Mouse (Mus musculus): Measurements from ENCODE around the gene Dpf3. TPM values are rescaled to one million over a fixed set of nuclear protein-coding genes. Genes with fewer than 3 reads are reported as not detected.

The Dpf3 gene
- polyA plus RNA-seq, 1 experiment, result 0.52 TPM

- no peaks in the 10 kb centered on the region for H3K36me3 ChIP-seq (ENCODE audit: control insufficient read depth, insufficient read depth)
- H3ac ChIP-seq (ENCODE audit: control insufficient read depth, insufficient read length), result no peak overlapping the region
- no peaks in the 10 kb centered on the region for H3K79me2 ChIP-seq (ENCODE audit: control insufficient read depth, insufficient read depth)
- no peak overlapping the region for H3K4me3 ChIP-seq
- no peak overlapping the region for H3K4me2 ChIP-seq (ENCODE audit: low read depth)
- no peak for TF ChIP-seq MYOD1 (IDR thresholded peaks at IDR 0.05; ENCODE audit: control insufficient read depth in 1 of 3, insufficient read length in 2 of 3, low read depth in 2 of 3)
- TF ChIP-seq TCF12 (IDR thresholded peaks at IDR 0.05; ENCODE audit: insufficient read depth, poor library complexity, severe bottlenecking), result no peak
- no peak for TF ChIP-seq POLR2A (IDR thresholded peaks at IDR 0.05; ENCODE audit: insufficient read length, low read depth)
- no peak for TF ChIP-seq E2F4 (IDR thresholded peaks at IDR 0.05; ENCODE audit: insufficient read depth)
- TF ChIP-seq SRF (IDR thresholded peaks at IDR 0.05; ENCODE audit: control insufficient read depth, insufficient read length, low read depth), result no peak
- no peak for TF ChIP-seq POLR2AphosphoS2 (IDR thresholded peaks at IDR 0.05; ENCODE audit: insufficient read length, low read depth)
- H3K27me3 ChIP-seq (ENCODE audit: control insufficient read depth, insufficient read depth, insufficient read length), result peaks cover 3% of the 10 kb centered on the region
Measured at GRCm38 (mm10) chr12:83310567-83310966, 176.9 kb downstream of the Dpf3 start.

- Histone ChIP-seq H3K4me2 (ENCODE audit: low read depth) (no peak overlapping the region), H3K79me2 (ENCODE audit: control insufficient read depth, insufficient read depth) (no peaks in the 10 kb centered on the region), H3K4me3 (no peak overlapping the region), H3K36me3 (ENCODE audit: control insufficient read depth, insufficient read depth) (no peaks in the 10 kb centered on the region), H3ac (ENCODE audit: control insufficient read depth, insufficient read length) (no peak overlapping the region), H3K27me3 (ENCODE audit: control insufficient read depth, insufficient read depth, insufficient read length) (peaks cover 3% of the 10 kb centered on the region)
- TF ChIP-seq MAX (IDR thresholded peaks at IDR 0.05; ENCODE audit: low read depth), result no peak
- TF ChIP-seq TCF12 (IDR thresholded peaks at IDR 0.05; ENCODE audit: insufficient read depth, poor library complexity, severe bottlenecking), result no peak
- no peak for TF ChIP-seq REST (IDR thresholded peaks at IDR 0.05; ENCODE audit: insufficient read depth, insufficient read length)
- TF ChIP-seq MYOG (IDR thresholded peaks at IDR 0.05; ENCODE audit: control insufficient read depth in 1 of 3, insufficient read depth in 1 of 3, insufficient read length in 2 of 3, low read depth in 2 of 3), result no peak
- TF ChIP-seq MYOD1 (IDR thresholded peaks at IDR 0.05; ENCODE audit: control insufficient read depth in 1 of 3, insufficient read length in 2 of 3, low read depth in 2 of 3), result no peak
- TF ChIP-seq E2F4 (IDR thresholded peaks at IDR 0.05; ENCODE audit: insufficient read depth), result no peak
- no peak for TF ChIP-seq TCF3 (IDR thresholded peaks at IDR 0.05; ENCODE audit: insufficient read length, low read depth)
- no peak for TF ChIP-seq POLR2A (IDR thresholded peaks at IDR 0.05; ENCODE audit: insufficient read length, low read depth)
- TF ChIP-seq SRF (IDR thresholded peaks at IDR 0.05; ENCODE audit: control insufficient read depth, insufficient read length, low read depth), result no peak
- no peak for TF ChIP-seq POLR2AphosphoS2 (IDR thresholded peaks at IDR 0.05; ENCODE audit: insufficient read length, low read depth)
- TF ChIP-seq CEBPB (IDR thresholded peaks at IDR 0.05; ENCODE audit: insufficient read depth, poor library complexity, severe bottlenecking), result no peak
- no peak for TF ChIP-seq USF1 (IDR thresholded peaks at IDR 0.05; ENCODE audit: low read depth)
Measured at GRCm38 (mm10) chr12:83309031-83309804, 178.3 kb downstream of the Dpf3 start.

GRCm38 (mm10) chr12:83308627-83309026, 178.9 kb downstream of the Dpf3 start:
- Histone ChIP-seq H3ac (ENCODE audit: control insufficient read depth, insufficient read length) (no peak overlapping the region), H3K36me3 (ENCODE audit: control insufficient read depth, insufficient read depth) (no peaks in the 10 kb centered on the region), H3K4me2 (ENCODE audit: low read depth) (no peak overlapping the region), H3K79me2 (ENCODE audit: control insufficient read depth, insufficient read depth) (no peaks in the 10 kb centered on the region), H3K4me3 (no peak overlapping the region), H3K27me3 (ENCODE audit: control insufficient read depth, insufficient read depth, insufficient read length) (peaks cover 3% of the 10 kb centered on the region)
- TF ChIP-seq POLR2AphosphoS2 (IDR thresholded peaks at IDR 0.05; ENCODE audit: insufficient read length, low read depth) (no peak), CEBPB (IDR thresholded peaks at IDR 0.05; ENCODE audit: insufficient read depth, poor library complexity, severe bottlenecking) (no peak), REST (IDR thresholded peaks at IDR 0.05; ENCODE audit: insufficient read depth, insufficient read length) (no peak), POLR2A (IDR thresholded peaks at IDR 0.05; ENCODE audit: insufficient read length, low read depth) (no peak), TCF3 (IDR thresholded peaks at IDR 0.05; ENCODE audit: insufficient read length, low read depth) (no peak), USF1 (IDR thresholded peaks at IDR 0.05; ENCODE audit: low read depth) (no peak), MYOG (IDR thresholded peaks at IDR 0.05; ENCODE audit: control insufficient read depth in 1 of 3, insufficient read depth in 1 of 3, insufficient read length in 2 of 3, low read depth in 2 of 3) (no peak), TCF12 (IDR thresholded peaks at IDR 0.05; ENCODE audit: insufficient read depth, poor library complexity, severe bottlenecking) (no peak), MYOD1 (IDR thresholded peaks at IDR 0.05; ENCODE audit: control insufficient read depth in 1 of 3, insufficient read length in 2 of 3, low read depth in 2 of 3) (no peak), SRF (IDR thresholded peaks at IDR 0.05; ENCODE audit: control insufficient read depth, insufficient read length, low read depth) (no peak), MAX (IDR thresholded peaks at IDR 0.05; ENCODE audit: low read depth) (no peak), E2F4 (IDR thresholded peaks at IDR 0.05; ENCODE audit: insufficient read depth) (no peak)

- H3ac ChIP-seq (ENCODE audit: control insufficient read depth, insufficient read length), result no peak overlapping the region
- no peaks in the 10 kb centered on the region for H3K79me2 ChIP-seq (ENCODE audit: control insufficient read depth, insufficient read depth)
- no peak for TF ChIP-seq TCF3 (IDR thresholded peaks at IDR 0.05; ENCODE audit: insufficient read length, low read depth)
- TF ChIP-seq POLR2AphosphoS2 (IDR thresholded peaks at IDR 0.05; ENCODE audit: insufficient read length, low read depth), result no peak
- no peak for TF ChIP-seq MYOG (IDR thresholded peaks at IDR 0.05; ENCODE audit: control insufficient read depth in 1 of 3, insufficient read depth in 1 of 3, insufficient read length in 2 of 3, low read depth in 2 of 3)
- no peak for TF ChIP-seq MYOD1 (IDR thresholded peaks at IDR 0.05; ENCODE audit: control insufficient read depth in 1 of 3, insufficient read length in 2 of 3, low read depth in 2 of 3)
- no peak for TF ChIP-seq TCF12 (IDR thresholded peaks at IDR 0.05; ENCODE audit: insufficient read depth, poor library complexity, severe bottlenecking)
- no peak for TF ChIP-seq E2F4 (IDR thresholded peaks at IDR 0.05; ENCODE audit: insufficient read depth)
- no peak for TF ChIP-seq SRF (IDR thresholded peaks at IDR 0.05; ENCODE audit: control insufficient read depth, insufficient read length, low read depth)
- TF ChIP-seq CEBPB (IDR thresholded peaks at IDR 0.05; ENCODE audit: insufficient read depth, poor library complexity, severe bottlenecking), result no peak
- no peak for TF ChIP-seq MAX (IDR thresholded peaks at IDR 0.05; ENCODE audit: low read depth)
- TF ChIP-seq REST (IDR thresholded peaks at IDR 0.05; ENCODE audit: insufficient read depth, insufficient read length), result no peak
- TF ChIP-seq USF1 (IDR thresholded peaks at IDR 0.05; ENCODE audit: low read depth), result no peak
- TF ChIP-seq POLR2A (IDR thresholded peaks at IDR 0.05; ENCODE audit: insufficient read length, low read depth), result no peak
- no peaks in the 10 kb centered on the region for H3K27me3 ChIP-seq (ENCODE audit: control insufficient read depth, insufficient read depth, insufficient read length)
- H3K4me3 ChIP-seq, result no peak overlapping the region
- no peak overlapping the region for H3K4me2 ChIP-seq (ENCODE audit: low read depth)
- H3K36me3 ChIP-seq (ENCODE audit: control insufficient read depth, insufficient read depth), result no peaks in the 10 kb centered on the region
Measured at GRCm38 (mm10) chr12:83303221-83303620, 184.3 kb downstream of the Dpf3 start.
